Mouse (Mus musculus) ES-E14 (cell line): ENCODE data around the gene Ptpra.
"Not testable (repeated sequence)": the region's sequence is repeated elsewhere in the genome, so short reads cannot be mapped to it uniquely, and the experiment has no call there.

ENCODE experiments used
- CHD2 ChIP-seq: IDR thresholded peaks from 2 replicates; pipeline ENCODE4 v1.6.1; 2014; ENCODE audit warnings: mild to moderate bottlenecking, low read depth, low read length, inconsistent platforms
- HCFC1 ChIP-seq: IDR thresholded peaks from 2 replicates; pipeline ENCODE4 v1.6.1; 2012; ENCODE audit warnings: low read length, inconsistent platforms, borderline replicate concordance; ENCODE audit not compliant: insufficient read depth
- MAFK ChIP-seq: IDR thresholded peaks from 2 replicates; pipeline ENCODE4 v1.6.1; 2014; ENCODE audit warnings: mild to moderate bottlenecking, low read depth, low read length, inconsistent platforms; ENCODE audit not compliant: insufficient read depth
- ZC3H11A ChIP-seq: IDR thresholded peaks from 2 replicates; pipeline ENCODE4 v1.6.1; 2012; ENCODE audit warnings: low read depth, mild to moderate bottlenecking, inconsistent platforms, low read length, borderline replicate concordance
- ZNF384 ChIP-seq: IDR thresholded peaks from 2 replicates; pipeline ENCODE4 v1.6.1; 2012; ENCODE audit warnings: low read depth, low read length, inconsistent platforms

- not testable (repeated sequence) for TF ChIP-seq CHD2, HCFC1, ZC3H11A, MAFK
- TF ChIP-seq ZNF384: peak; percentile 70; the same call in 1 of the 2 replicates
These were observed 75.4 kb downstream of the Ptpra start for GRCm38 (mm10) chr2:130525480-130525879.
